Mouse (Mus musculus) heart, adult 2 months (tissue): ENCODE results near the gene Kazald1.

Experiments used
- EP300 ChIP-seq: fragments of 200-500 bp; IDR thresholded peaks from 2 replicates; pipeline ENCODE4 v1.6.1; 2011; ENCODE audit warnings: low read depth, low read length, control low read depth; ENCODE audit not compliant: insufficient read depth
- POLR2A ChIP-seq: fragments of 200-500 bp; IDR thresholded peaks from 2 replicates; pipeline ENCODE4 v1.6.1; 2011; ENCODE audit warnings: mild to moderate bottlenecking, low read depth, low read length, control low read depth; ENCODE audit not compliant: insufficient read depth

DNA sequence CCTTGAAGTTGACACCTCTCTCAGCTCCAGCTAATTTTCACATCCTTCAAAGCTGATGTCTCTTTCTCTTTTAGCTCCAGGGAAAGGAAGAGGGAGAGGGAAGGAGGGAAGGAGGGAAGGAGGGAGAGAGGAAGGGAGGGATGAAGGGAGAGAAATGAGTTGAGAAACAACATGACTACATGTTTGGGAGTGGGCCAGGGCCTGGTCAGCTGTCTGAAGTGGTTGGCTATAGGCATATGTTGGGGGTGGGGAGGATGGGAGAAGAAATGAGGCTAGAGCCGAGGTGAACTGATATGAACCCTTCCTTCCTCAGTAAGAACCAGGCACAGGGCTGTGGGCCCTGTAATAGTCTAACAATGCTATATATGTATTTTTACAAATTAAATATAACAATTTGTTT is 30.6 kb downstream of the Kazald1 start:
- no peak for TF ChIP-seq POLR2A
- TF ChIP-seq EP300 = no peak
